ENCODE assay signal across 13 mouse cellular contexts in genomic region chr19:46167169-46167568, GRCm38 (mm10). TPM values are rescaled to one million over a fixed set of nuclear protein-coding genes. Genes with fewer than 3 reads are reported as not detected.
DNase-seq lines count a peak whose midpoint lies in the region; TF ChIP-seq lines count a peak whose summit lies in the region.
"Not testable (repeated sequence)": the region's sequence is repeated elsewhere in the genome, so short reads cannot be mapped to it uniquely, and the experiment has no call there.
"Had no signal": no experiment of that assay in that cellular context is flagged by ENCODE, and none has a peak within 500 bp of the region (broad histone marks: within the 10 kb centered on the region; RNA-seq: fewer than 3 reads in every experiment).

No protein-coding gene starts in this region.

- H3K27me3 ChIP-seq in MEL (ENCODE audit: control insufficient read depth in 1 of 2, insufficient read depth in 2 of 2, low read length in 2 of 2): not testable (repeated sequence)

- not testable (repeated sequence) for TF ChIP-seq EP300 in MEL (IDR thresholded peaks at IDR 0.05; ENCODE audit: low read depth in 1 of 2, low read length in 2 of 2)

- not testable (repeated sequence) for H3K4me3 ChIP-seq in ES-E14 (ENCODE audit: insufficient read depth in 1 of 2, low read depth in 1 of 2, low read length in 2 of 2, poor library complexity in 1 of 2, severe bottlenecking in 1 of 2); MEL (ENCODE audit: control insufficient read depth in 1 of 2, insufficient read depth in 1 of 2, low read depth in 2 of 2, low read length in 2 of 2)

- in situ Hi-C loops in ES-E14 (cut with MboI; ENCODE audit: low sequenced_read_pairs in 2 of 2, unreplicated experiment in 2 of 2): not testable (repeated sequence)

- not testable (repeated sequence) for TF ChIP-seq CTCF in MEL (IDR thresholded peaks at IDR 0.05 in 2 of 3, conservative IDR thresholded peaks at IDR 0.05 in 1 of 3; ENCODE audit: control insufficient read depth in 1 of 3, insufficient read depth in 1 of 3, low read depth in 2 of 3, low read length in 3 of 3, poor library complexity in 1 of 3, severe bottlenecking in 1 of 3)

- H3K36me3 ChIP-seq in ES-E14 (ENCODE audit: control insufficient read depth, insufficient read depth, low read length, poor library complexity, severe bottlenecking): not testable (repeated sequence)
- H3K36me3 ChIP-seq in MEL (ENCODE audit: control insufficient read depth in 1 of 2, insufficient read depth in 2 of 2, low read length in 2 of 2): peaks cover 0 to 25% of the 10 kb centered on the region in 2 experiments; a peak in 2 of 4 replicates

- DNase-seq in ES-E14 (ENCODE audit: low read depth, low spot score); MEL (ENCODE audit: low read depth, low spot score): not testable (repeated sequence)

- not testable (repeated sequence) for H3K27ac ChIP-seq in ES-E14 (ENCODE audit: insufficient read depth, low read depth, low read length, poor library complexity, severe bottlenecking); MEL (ENCODE audit: control insufficient read depth, low read depth, low read length)

- not testable (repeated sequence) for H3K9me3 ChIP-seq in ES-E14 (ENCODE audit: control insufficient read depth, insufficient read depth, low read depth, low read length); MEL (replicated peaks; ENCODE audit: insufficient read depth, low read length)

- H3K4me1 ChIP-seq in ES-E14 (ENCODE audit: control insufficient read depth in 2 of 2, insufficient read depth in 2 of 2, low read length in 2 of 2, poor library complexity in 1 of 2); MEL (ENCODE audit: control insufficient read depth in 1 of 2, insufficient read depth in 2 of 2, low read length in 2 of 2): not testable (repeated sequence)

- H3K79me2 ChIP-seq in MEL (ENCODE audit: control insufficient read depth, insufficient read depth, low read length, poor library complexity): not testable (repeated sequence)

- TF ChIP-seq RAD21 in MEL (IDR thresholded peaks at IDR 0.05; ENCODE audit: low read depth, low read length): not testable (repeated sequence)

- H3K9ac ChIP-seq in ES-E14 (ENCODE audit: insufficient read depth, low read depth, low read length, poor library complexity, severe bottlenecking); MEL (ENCODE audit: control insufficient read depth, low read depth, low read length, poor library complexity, severe bottlenecking): not testable (repeated sequence)

- TF ChIP-seq POLR2A in MEL (IDR thresholded peaks at IDR 0.05; ENCODE audit: control insufficient read depth in 1 of 2, insufficient read depth in 1 of 2, low read depth in 1 of 2, low read length in 2 of 2, poor library complexity in 1 of 2): not testable (repeated sequence)

TF ChIP-seq in ES-E14, 5 proteins besides CTCF, POLR2A, EP300 and RAD21:
- TF ChIP-seq ZNF384 (IDR thresholded peaks at IDR 0.05; ENCODE audit: low read depth, low read length): peak; percentile 57; the same call in 1 of the 2 replicates
TF ChIP-seq in ES-E14: peak in this region for 1; not testable (repeated sequence) for 4.

TF ChIP-seq in MEL, 35 proteins besides CTCF, POLR2A, EP300 and RAD21:
- TF ChIP-seq ZNF384 (IDR thresholded peaks at IDR 0.05; ENCODE audit: low read depth, low read length): peak; percentile 71

RNA-seq across cellular contexts. Expression of gene Gbf1, which starts 14.9 kb away (rescaled TPM):
- 29.0 and 31.8 TPM in 2 replicates for total RNA-seq in ES-E14 (2012; rRNA removed)
- total RNA-seq in MEL (2012; rRNA removed): 20.1 and 23.7 TPM in 2 replicates
- 100 to 1,000 TPM in 1 of 2 experiments, 10 to 100 TPM in 1; 54.1 to 400 TPM for polyA plus RNA-seq in MEL (2012; ENCODE audit: insufficient read depth in 1 of 2, insufficient read length in 2 of 2, low read depth in 1 of 2, low replicate concordance in 2 of 2, missing spikeins in 1 of 2)

RNA-seq across cellular contexts. Expression of gene Pitx3, which starts 19.0 kb away (rescaled TPM):
- total RNA-seq in ES-E14 (2012; rRNA removed): 0.18 TPM in 1 of 2 replicates, not detected in the other
- 0.08 and 0.10 TPM in 2 replicates for total RNA-seq in MEL (2012; rRNA removed)
- under 1 TPM in 1 of 2 experiments, not detected in 1; 0.28 TPM for polyA plus RNA-seq in MEL (2012; ENCODE audit: insufficient read depth in 1 of 2, insufficient read length in 2 of 2, low read depth in 1 of 2, low replicate concordance in 2 of 2, missing spikeins in 1 of 2)
- total RNA-seq: adrenal gland, adult 18-20 months; adrenal gland, adult 2 months; adrenal gland, postnatal 14 days; adrenal gland, postnatal 25 days; CH12.LX; G1E had no signal
- polyA plus RNA-seq: activated CD4-positive, CD25-positive, alpha-beta regulatory T cell, adult 4 months; adrenal gland, adult 2 months; CD4-positive, CD25-positive, alpha-beta regulatory T cell, adult 4 months; G1E; Patski had no signal

RNA-seq across cellular contexts. Expression of gene Elovl3, which starts 35.5 kb away (rescaled TPM):
- total RNA-seq in ES-E14 (2012; rRNA removed): 0.16 and 0.22 TPM in 2 replicates
- total RNA-seq in MEL (2012; rRNA removed): 1.2 and 1.4 TPM in 2 replicates
- polyA plus RNA-seq in MEL (2012; ENCODE audit: insufficient read depth in 1 of 2, insufficient read length in 2 of 2, low read depth in 1 of 2, low replicate concordance in 2 of 2, missing spikeins in 1 of 2): 1 to 10 TPM in 1 of 2 experiments, not detected in 1; 2.3 TPM
- total RNA-seq: CH12.LX, G1E had no signal
- polyA plus RNA-seq: activated CD4-positive, CD25-positive, alpha-beta regulatory T cell, adult 4 months; brain, embryonic 14.5 days; CD4-positive, CD25-positive, alpha-beta regulatory T cell, adult 4 months; cerebellum, adult 2 months; G1E; Patski had no signal
